Mouse (Mus musculus) effector memory CD4-positive, alpha-beta T cell, adult 7 months (primary cell): ENCODE measurements around the gene Vmn1r124. TPM values are rescaled to one million over a fixed set of nuclear protein-coding genes. Genes with fewer than 3 reads are reported as not detected.

ENCODE experiments used
- polyA plus RNA-seq: library from polyadenylated mRNA; unstranded; fragments of 100-300 nt; shearing (Covaris generic); gene quantifications from one replicate; pipeline ENCODE4 v1.2.1, GENCODE M21; 2017

Vmn1r124 gene
- polyA plus RNA-seq: not detected

GRCm38 (mm10) chr7:21260517-21260916 lies at the start of gene Vmn1r124:
Gene Vmn1r124 (minus strand): TSS chr7:21260617.

GRCm38 (mm10) chr7:21301367-21301766 lies 41.0 kb upstream of the Vmn1r124 start, which contains the start of gene Vmn1r126:
Gene Vmn1r126 (minus strand): TSS chr7:21301467.

GRCm38 (mm10) chr7:21271879-21272278 lies 11.5 kb upstream of the Vmn1r124 start, which contains the start of gene Vmn1r125:
Gene Vmn1r125 (plus strand): TSS chr7:21272179.

Other genes with a start within 250 kb of the Vmn1r124 start
- gene Vmn1r119, start 248.2 kb downstream of the Vmn1r124 start, polyA plus RNA-seq: not detected
- not detected for gene Vmn1r120, start 206.8 kb downstream of the Vmn1r124 start, polyA plus RNA-seq
- gene Vmn1r121, start 162.1 kb downstream of the Vmn1r124 start, polyA plus RNA-seq: not detected
- gene Vmn1r122, start 126.5 kb downstream of the Vmn1r124 start, polyA plus RNA-seq: not detected
- gene Vmn1r123, start 98.4 kb downstream of the Vmn1r124 start, polyA plus RNA-seq: not detected
- not detected for gene Gm5157, start 70.2 kb downstream of the Vmn1r124 start, polyA plus RNA-seq
- gene Vmn1r125, start 11.6 kb upstream of the Vmn1r124 start, polyA plus RNA-seq: not detected
- not detected for gene Vmn1r126, start 40.9 kb upstream of the Vmn1r124 start, polyA plus RNA-seq
- not detected for gene Vmn1r127, start 59.2 kb upstream of the Vmn1r124 start, polyA plus RNA-seq
- not detected for gene Vmn1r128, start 88.8 kb upstream of the Vmn1r124 start, polyA plus RNA-seq
- gene Vmn1r129, start 100.7 kb upstream of the Vmn1r124 start, polyA plus RNA-seq: not detected
- 1.3 TPM for gene Gm6882, start 172.1 kb upstream of the Vmn1r124 start, polyA plus RNA-seq